ENCODE assay signal across 17 mouse cellular contexts in genomic region chr3:55889227-55889626, GRCm38 (mm10).
"Had no signal": no experiment of that assay in that cellular context is flagged by ENCODE, and none has a peak within 500 bp of the region (broad histone marks: within the 10 kb centered on the region; RNA-seq: fewer than 3 reads in every experiment).

No protein-coding gene starts in this region.

- H3K36me3 ChIP-seq: kidney, embryonic 15.5 days; liver, embryonic 13.5 days; midbrain, embryonic 15.5 days; neural tube, embryonic 12.5 days; stomach, embryonic 15.5 days had no signal

- H3K4me1 ChIP-seq: kidney, embryonic 15.5 days; liver, embryonic 13.5 days; neural tube, embryonic 12.5 days; stomach, embryonic 15.5 days had no signal

- H3K9ac ChIP-seq: kidney, embryonic 15.5 days; liver, embryonic 13.5 days; midbrain, embryonic 15.5 days; neural tube, embryonic 12.5 days; stomach, embryonic 15.5 days had no signal

- ATAC-seq: midbrain, embryonic 15.5 days had no signal

- DNase-seq: kidney, adult 8-10 months; kidney, postnatal 10 days; kidney, postnatal 36 days; layer of hippocampus, postnatal 36 days; left cerebral cortex, postnatal 4 days; liver, embryonic 13.5 days; lung, adult 2 months; lung, postnatal 14 days; lung, postnatal 4 days; right cerebral cortex, postnatal 25 days; spleen, adult 18-20 months; thymus, postnatal 25 days had no signal

- H3K4me3 ChIP-seq: kidney, embryonic 15.5 days; liver, embryonic 13.5 days; midbrain, embryonic 15.5 days; neural tube, embryonic 12.5 days; stomach, embryonic 15.5 days had no signal

- H3K4me2 ChIP-seq: kidney, embryonic 15.5 days; liver, embryonic 13.5 days; midbrain, embryonic 11.5 days; midbrain, embryonic 15.5 days; neural tube, embryonic 12.5 days; stomach, embryonic 15.5 days had no signal

- H3K27ac ChIP-seq: kidney, embryonic 15.5 days; liver, embryonic 13.5 days; midbrain, embryonic 15.5 days; neural tube, embryonic 12.5 days; stomach, embryonic 15.5 days had no signal

- H3K9me3 ChIP-seq: kidney, embryonic 15.5 days; liver, embryonic 13.5 days; midbrain, embryonic 15.5 days; neural tube, embryonic 12.5 days; stomach, embryonic 15.5 days had no signal

- H3K27me3 ChIP-seq: kidney, embryonic 15.5 days; liver, embryonic 13.5 days; midbrain, embryonic 15.5 days; neural tube, embryonic 12.5 days; stomach, embryonic 15.5 days had no signal
